Mouse (Mus musculus): ENCODE measurements around the gene Xk. TPM values are rescaled to one million over a fixed set of nuclear protein-coding genes. Genes with fewer than 3 reads are reported as not detected.
A peak's percentile ranks its signal among the peaks of the same experiment; 100 is the strongest.
"Not testable (repeated sequence)": the region's sequence is repeated elsewhere in the genome, so short reads cannot be mapped to it uniquely, and the experiment has no call there.

Xk gene
- polyA plus RNA-seq, 1 experiment from 2014 or later = 2.0 TPM

- H3K4me1 ChIP-seq (replicated peaks; ENCODE audit: control insufficient read depth, insufficient read depth); H3K9me3 ChIP-seq (ENCODE audit: control insufficient read depth, low read length); ATAC-seq (ENCODE audit: low FRiP score, low TSS enrichment); H3K27ac ChIP-seq (replicated peaks); H3K4me2 ChIP-seq (replicated peaks; ENCODE audit: low read depth); H3K9ac ChIP-seq (ENCODE audit: low read length); H3K4me3 ChIP-seq (ENCODE audit: low read depth, low read length); DNase-seq (ENCODE audit: low spot score); H3K36me3 ChIP-seq (ENCODE audit: control insufficient read depth, insufficient read depth, low read length); H3K27me3 ChIP-seq (ENCODE audit: control insufficient read depth, insufficient read depth, low read length): not testable (repeated sequence)
- 29% methylated on average over 1 of the region's 2 CpGs for WGBS
- peak; percentile 49 for TF ChIP-seq CTCF (IDR thresholded peaks at IDR 0.05; ENCODE audit: low read depth)
Observed at GRCm38 (mm10) chrX:9333035-9333434, 60.5 kb downstream of the Xk start.

- not testable (repeated sequence) for H3K4me2 ChIP-seq (replicated peaks; ENCODE audit: low read depth); H3K4me3 ChIP-seq (ENCODE audit: low read depth, low read length); ATAC-seq (ENCODE audit: low FRiP score, low TSS enrichment); H3K27ac ChIP-seq (replicated peaks); H3K9ac ChIP-seq (ENCODE audit: low read length); H3K36me3 ChIP-seq (ENCODE audit: control insufficient read depth, insufficient read depth, low read length); H3K9me3 ChIP-seq (ENCODE audit: control insufficient read depth, low read length); H3K4me1 ChIP-seq (replicated peaks; ENCODE audit: control insufficient read depth, insufficient read depth); DNase-seq (ENCODE audit: low spot score); H3K27me3 ChIP-seq (ENCODE audit: control insufficient read depth, insufficient read depth, low read length)
- 68% methylated on average over 1 of the region's 1 CpGs for WGBS
Observed at GRCm38 (mm10) chrX:9334996-9335395, 62.4 kb downstream of the Xk start.

GRCm38 (mm10) chrX:9350327-9350726, 77.8 kb downstream of the Xk start, which contains the start of gene H2al1k:
Gene H2al1k, plus strand, starts transcription at chrX:9350627.
- not testable (repeated sequence) for H3K4me2 ChIP-seq (replicated peaks; ENCODE audit: low read depth); H3K27ac ChIP-seq (replicated peaks); H3K4me1 ChIP-seq (replicated peaks; ENCODE audit: control insufficient read depth, insufficient read depth); ATAC-seq (ENCODE audit: low FRiP score, low TSS enrichment); H3K36me3 ChIP-seq (ENCODE audit: control insufficient read depth, insufficient read depth, low read length); H3K27me3 ChIP-seq (ENCODE audit: control insufficient read depth, insufficient read depth, low read length); H3K9me3 ChIP-seq (ENCODE audit: control insufficient read depth, low read length); H3K4me3 ChIP-seq (ENCODE audit: low read depth, low read length); H3K9ac ChIP-seq (ENCODE audit: low read length); DNase-seq (ENCODE audit: low spot score)
- WGBS = no CpG with 5 or more reads among the region's 2 CpGs

Other genes starting within 250 kb of the Xk start
- not detected in 2 replicates for gene Fthl17e, start 239.3 kb upstream of the Xk start, polyA plus RNA-seq (2015; fragmentation: Nextera tagmentation; extraction: Ambion mirVana)
- not detected in 2 replicates for gene Fthl17f, start 209.7 kb upstream of the Xk start, polyA plus RNA-seq (2015; fragmentation: Nextera tagmentation; extraction: Ambion mirVana)
- not detected in 2 replicates for gene 4930402K13Rik, start 168.2 kb upstream of the Xk start, polyA plus RNA-seq (2015; fragmentation: Nextera tagmentation; extraction: Ambion mirVana)
- gene Lancl3, start 72.9 kb upstream of the Xk start, polyA plus RNA-seq (2015; fragmentation: Nextera tagmentation; extraction: Ambion mirVana) = 0.61 and 0.87 TPM in 2 replicates
- 0.17 TPM in 1 of 2 replicates, not detected in the other for gene Gm14862, start 15.9 kb upstream of the Xk start, polyA plus RNA-seq (2015; fragmentation: Nextera tagmentation; extraction: Ambion mirVana)
- gene H2al1m, start 11.0 kb downstream of the Xk start, polyA plus RNA-seq (2015; fragmentation: Nextera tagmentation; extraction: Ambion mirVana) = 0.21 TPM in 1 of 2 replicates, not detected in the other
- not detected in 2 replicates for gene H2al1k, start 77.9 kb downstream of the Xk start, polyA plus RNA-seq (2015; fragmentation: Nextera tagmentation; extraction: Ambion mirVana)
- gene Cybb, start 215.0 kb downstream of the Xk start, polyA plus RNA-seq (2015; fragmentation: Nextera tagmentation; extraction: Ambion mirVana) = 1.8 TPM in 2 replicates

All from stomach, postnatal 0 days (tissue).